Mouse (Mus musculus) gastrocnemius, adult 2 months (tissue): ENCODE measurements at regions not wholly inside any gene's neighbourhood (a gene's known extent, or its start where the extent isn't known, plus 50 kb on each side); places are given as distances from the start of the nearest gene placed in this dataset.

Experiments
- DNase-seq: peaks from one replicate; pipeline ENCODE4 v3.0.0; 2022
- H3K27ac ChIP-seq: fragments of 200-600 bp; 2 replicates; pipeline ENCODE4 v1.8.1; 2022; ENCODE audit warnings: mild to moderate bottlenecking
- H3K4me3 ChIP-seq: fragments of 200-600 bp; 2 replicates; pipeline ENCODE4 v1.8.1; 2022; ENCODE audit warnings: mild to moderate bottlenecking, moderate library complexity
- CTCF ChIP-seq: fragments of 200-600 bp; IDR thresholded peaks from 2 replicates; pipeline ENCODE4 v1.8.1; 2022; ENCODE audit warnings: antibody characterized with exemption, mild to moderate bottlenecking, moderate library complexity
- intact Hi-C: fragments of 180-260 bp; cut with DNase I; formaldehyde crosslinking; loops from one replicate; pipeline ENCODE4 v1.15.1; 2025

- Histone ChIP-seq H3K4me3 (no peak overlapping the region), H3K27ac (no peak overlapping the region)
- intact Hi-C loops: no loop called here
- TF ChIP-seq CTCF: no peak
- DNase-seq: no peak
Measured at GRCm38 (mm10) chr10:103731522-103731921, 363.9 kb downstream of the Slc6a15 start.

DNA sequence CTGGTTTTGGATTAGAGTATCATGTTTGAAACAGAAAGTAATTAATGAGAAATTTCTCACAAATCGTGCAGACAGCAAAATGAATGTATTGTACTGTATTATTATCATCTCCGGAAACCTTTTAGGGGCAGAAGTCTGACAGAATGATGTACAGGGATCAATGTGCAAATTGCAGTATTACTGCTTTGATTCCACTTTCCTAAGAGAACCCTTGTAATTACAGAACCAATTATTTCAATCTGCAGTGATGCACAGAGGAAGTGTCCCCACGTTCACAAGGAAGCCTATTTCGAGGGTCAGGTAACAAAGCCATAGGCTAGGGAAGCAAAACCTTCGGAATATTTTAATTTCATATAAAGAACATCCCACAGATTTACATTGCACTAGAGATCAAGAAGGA is 364.4 kb downstream of the Slc6a15 start:
- intact Hi-C loops: no loop called here

GRCm38 (mm10) chr10:103780127-103780526 is 362.7 kb upstream of the Gm21293 start:
- DNase-seq: no peak
- intact Hi-C loops: no loop called here
- no peak overlapping the region for H3K4me3 ChIP-seq
- TF ChIP-seq CTCF: no peak
- H3K27ac ChIP-seq: no peak overlapping the region

More for the DNA sequence above, 364.4 kb downstream of the Slc6a15 start:
- no peak for DNase-seq
- Histone ChIP-seq H3K4me3 (no peak overlapping the region), H3K27ac (no peak overlapping the region)
- TF ChIP-seq CTCF: no peak

GRCm38 (mm10) chr10:103784920-103785319 is 357.9 kb upstream of the Gm21293 start:
- intact Hi-C loops: no loop called here
- TF ChIP-seq CTCF: no peak; the same call in 1 of the 2 replicates

DNA sequence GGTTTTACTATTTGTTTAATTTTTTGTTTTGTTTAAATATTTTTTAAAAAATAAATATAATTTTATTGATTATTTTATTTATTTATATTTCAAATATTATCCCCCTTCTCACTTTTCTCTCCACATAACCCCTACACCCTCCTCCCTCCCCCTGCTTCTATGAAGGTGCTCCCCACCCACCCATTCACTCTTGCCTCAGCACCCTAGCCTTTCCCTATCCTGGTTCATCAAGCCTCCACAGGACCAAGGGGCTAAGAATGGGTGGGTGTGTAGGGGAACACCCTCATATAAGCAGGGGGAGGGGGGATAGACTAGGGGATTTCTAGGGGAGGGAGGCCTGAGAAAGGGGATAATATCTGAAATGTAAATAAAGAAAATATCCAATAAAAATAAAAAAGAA is 313.7 kb upstream of the Gm21293 start:
- H3K27ac ChIP-seq: no peak overlapping the region
- intact Hi-C loops: no loop called here
- H3K4me3 ChIP-seq: no peak overlapping the region
- TF ChIP-seq CTCF: no peak
- DNase-seq: no peak

More at GRCm38 (mm10) chr10:103784920-103785319, 357.9 kb upstream of the Gm21293 start:
- H3K27ac ChIP-seq: no peak overlapping the region
- H3K4me3 ChIP-seq: no peak overlapping the region
- no peak for DNase-seq

GRCm38 (mm10) chr10:103832063-103832462 is 310.7 kb upstream of the Gm21293 start:
- intact Hi-C loops: no loop called here
- Histone ChIP-seq H3K4me3 (no peak overlapping the region), H3K27ac (no peak overlapping the region)
- TF ChIP-seq CTCF: no peak
- DNase-seq: no peak

- no peak for DNase-seq
- H3K4me3 ChIP-seq: no peak overlapping the region
- TF ChIP-seq CTCF: no peak
- H3K27ac ChIP-seq: no peak overlapping the region
- intact Hi-C loops: no loop called here
Measured at GRCm38 (mm10) chr10:103855211-103855610, 287.6 kb upstream of the Gm21293 start.

DNA sequence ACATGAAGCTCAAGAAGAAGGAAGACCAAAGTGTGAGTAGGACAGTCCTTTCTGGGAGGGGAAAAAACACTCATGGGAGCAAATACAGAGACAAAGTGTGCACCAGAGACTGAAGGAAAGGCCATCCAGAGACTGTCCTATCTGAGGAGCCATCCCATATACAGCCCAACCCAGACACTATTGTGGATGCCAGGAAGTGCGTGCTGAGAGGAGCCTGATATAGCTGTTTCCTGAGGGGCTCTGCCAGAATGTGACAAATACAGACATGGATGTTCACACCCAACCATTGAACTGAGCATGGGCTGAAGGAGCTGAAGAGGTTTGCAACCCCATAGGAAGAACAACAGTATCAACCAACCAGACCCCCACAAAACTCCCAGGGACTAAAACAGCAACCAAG is 281.9 kb upstream of the Gm21293 start:
- intact Hi-C loops: no loop called here
- no peak for DNase-seq
- no peak overlapping the region for H3K4me3 ChIP-seq

DNA sequence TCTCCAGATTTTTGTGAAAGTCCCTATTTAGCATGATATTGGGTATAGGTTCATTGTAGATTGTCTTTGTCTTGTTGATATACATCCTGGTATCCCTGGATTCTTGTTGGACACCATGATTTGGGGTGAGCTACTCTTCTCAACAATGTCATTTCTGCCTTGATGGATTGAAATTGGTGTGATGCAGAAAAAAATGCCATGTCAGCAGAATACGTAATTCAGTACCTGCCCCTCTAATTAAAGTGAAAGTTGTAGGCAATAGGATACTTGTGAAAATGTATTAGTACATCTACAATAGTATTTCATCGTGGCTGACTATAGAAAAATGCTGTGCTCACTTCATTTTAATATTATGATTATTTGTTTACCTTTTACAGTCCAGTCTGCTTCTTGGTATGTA is 280.7 kb upstream of the Gm21293 start:
- DNase-seq: no peak
- Histone ChIP-seq H3K27ac (no peak overlapping the region), H3K4me3 (no peak overlapping the region)
- intact Hi-C loops: no loop called here
- TF ChIP-seq CTCF: no peak

More for the DNA sequence above, 281.9 kb upstream of the Gm21293 start:
- H3K27ac ChIP-seq: no peak overlapping the region
- TF ChIP-seq CTCF: no peak

- H3K4me3 ChIP-seq: no peak overlapping the region
- H3K27ac ChIP-seq: no peak overlapping the region
- intact Hi-C loops: no loop called here
- TF ChIP-seq CTCF: no peak
- no peak for DNase-seq
Measured at GRCm38 (mm10) chr10:103863909-103864308, 278.9 kb upstream of the Gm21293 start.

DNA sequence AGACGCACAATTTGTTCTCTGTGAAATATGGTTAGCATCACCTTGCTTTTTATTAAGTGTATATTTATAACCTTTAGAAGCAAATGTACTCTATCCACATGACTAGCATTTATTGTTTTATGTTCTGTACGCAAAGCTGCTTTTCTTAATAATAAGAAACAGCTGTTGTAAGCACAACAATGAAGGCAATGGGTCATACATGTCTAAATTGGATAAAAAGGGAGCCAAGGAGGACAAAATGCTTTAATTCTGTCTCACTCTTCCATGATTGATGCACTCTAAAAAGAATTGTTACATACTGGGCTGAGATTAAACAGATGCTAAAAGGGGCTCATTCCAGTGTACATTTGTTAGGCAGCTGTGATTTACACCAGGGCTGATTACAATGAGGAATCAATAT is 232.7 kb upstream of the Gm21293 start:
- DNase-seq: no peak
- Histone ChIP-seq H3K4me3 (no peak overlapping the region), H3K27ac (no peak overlapping the region)
- no peak for TF ChIP-seq CTCF
- intact Hi-C loops: no loop called here

DNA sequence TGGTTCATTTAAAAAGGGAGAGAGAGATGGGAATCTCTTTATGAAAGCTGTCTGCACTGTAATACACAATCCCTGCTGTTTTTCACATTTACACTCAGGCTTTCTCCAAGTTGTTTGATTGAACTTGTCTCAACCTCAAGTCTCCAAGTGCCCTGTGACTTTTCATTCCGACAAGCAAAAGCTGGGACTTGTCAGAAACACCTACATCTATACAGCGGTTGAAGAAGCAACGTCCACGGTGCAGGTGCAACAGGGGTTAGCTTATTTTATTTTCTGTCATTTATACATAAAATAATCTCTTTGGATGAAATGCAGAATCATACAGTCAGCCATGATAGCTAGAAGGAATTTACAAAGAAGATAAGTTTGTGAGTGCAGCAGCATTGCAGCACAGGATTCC is 184.6 kb upstream of the Gm21293 start:
- no peak for DNase-seq
- TF ChIP-seq CTCF: no peak
- Histone ChIP-seq H3K4me3 (no peak overlapping the region), H3K27ac (no peak overlapping the region)
- intact Hi-C loops: no loop called here

- no peak for DNase-seq
- intact Hi-C loops: no loop called here
- H3K4me3 ChIP-seq: no peak overlapping the region
- H3K27ac ChIP-seq: no peak overlapping the region
- TF ChIP-seq CTCF: no peak
Measured at GRCm38 (mm10) chr10:103976059-103976458, 166.7 kb upstream of the Gm21293 start.

DNA sequence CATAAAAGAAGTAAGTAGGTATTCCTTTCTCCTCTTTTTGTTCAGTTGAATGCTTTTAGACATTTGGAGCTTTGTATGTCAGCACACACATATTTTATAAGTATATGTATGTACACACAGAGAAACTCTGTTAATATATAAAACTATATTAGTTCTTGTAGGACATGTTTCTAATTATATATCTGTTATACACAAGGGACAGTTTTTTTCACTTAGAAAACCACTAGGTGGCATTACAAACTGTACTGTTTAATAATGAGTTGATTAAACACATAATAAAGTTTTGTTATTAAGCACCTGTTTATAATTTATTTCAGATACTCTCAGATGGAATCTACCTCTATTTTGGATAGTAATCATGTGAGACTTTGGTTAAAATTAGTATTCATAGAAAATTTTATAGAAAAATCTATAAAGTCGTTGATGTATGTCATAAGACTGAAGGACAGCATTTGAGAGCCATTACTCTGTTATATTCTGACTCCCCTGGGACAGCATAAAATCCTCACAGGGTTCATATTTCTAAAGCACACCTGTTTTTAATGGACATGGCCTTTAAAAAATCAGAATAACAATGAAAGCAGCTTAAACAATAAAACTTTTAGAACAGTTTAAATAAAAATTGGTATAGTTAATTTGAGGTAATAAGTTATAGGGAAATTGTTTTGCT is 158.4 kb upstream of the Gm21293 start:
- TF ChIP-seq CTCF: peak; percentile 10; the same call in 1 of the 2 replicates
- H3K27ac ChIP-seq: no peak overlapping the region
- intact Hi-C loops: no loop called here
- no peak for DNase-seq
- H3K4me3 ChIP-seq: no peak overlapping the region
